Mouse (Mus musculus) hindbrain, embryonic 16.5 days (tissue): ENCODE measurements around the gene Fam187a. TPM values are rescaled to one million over a fixed set of nuclear protein-coding genes. Genes with fewer than 3 reads are reported as not detected.

Experiments
- ATAC-seq: fragments of 200-750 bp; cut with Nextera tagmentation; 2 replicates; pipeline ENCODE4 v1.8.0; 2017; ENCODE audit warnings: moderate TSS enrichment, moderate library complexity
- H3K27ac ChIP-seq: fragments of 300-500 bp; sonication (generic); 2 replicates; pipeline ENCODE4 v1.5.1; 2014; ENCODE audit warnings: low read depth, mild to moderate bottlenecking, control low read depth, low read length, moderate library complexity
- H3K27me3 ChIP-seq: fragments of 300-500 bp; sonication (generic); replicated peaks from 2 replicates; pipeline ENCODE4 v1.6.1; 2014; ENCODE audit warnings: low read length; ENCODE audit not compliant: control insufficient read depth, insufficient read depth
- H3K36me3 ChIP-seq: fragments of 300-500 bp; sonication (generic); 2 replicates; pipeline ENCODE4 v1.6.1; 2014; ENCODE audit warnings: mild to moderate bottlenecking, low read length, moderate library complexity, mixed read lengths; ENCODE audit not compliant: control insufficient read depth, insufficient read depth
- H3K4me1 ChIP-seq: fragments of 300-500 bp; sonication (generic); 2 replicates; pipeline ENCODE4 v1.6.1; 2014; ENCODE audit warnings: low read depth, low read length; ENCODE audit not compliant: control insufficient read depth, insufficient read depth
- H3K4me2 ChIP-seq: fragments of 300-500 bp; sonication (generic); 2 replicates; pipeline ENCODE4 v1.6.1; 2014; ENCODE audit warnings: mild to moderate bottlenecking, low read length, control low read depth, moderate library complexity
- H3K4me3 ChIP-seq: fragments of 300-500 bp; sonication (generic); 2 replicates; pipeline ENCODE4 v1.5.1; 2014; ENCODE audit warnings: mild to moderate bottlenecking, low read length, control low read depth, moderate library complexity
- H3K9ac ChIP-seq: fragments of 300-500 bp; sonication (generic); 2 replicates; pipeline ENCODE4 v1.6.1; 2014; ENCODE audit warnings: low read depth, mild to moderate bottlenecking, control low read depth, low read length, moderate library complexity
- H3K9me3 ChIP-seq: fragments of 300-500 bp; sonication (generic); 2 replicates; pipeline ENCODE4 v1.6.1; 2014; ENCODE audit warnings: mild to moderate bottlenecking, low read length, moderate library complexity; ENCODE audit not compliant: control insufficient read depth
- WGBS: fragments of 180-500 bp; shearing (Covaris S2); extraction: QIAGEN DNeasy Blood & Tissue Kit; methylation state at CpG from one replicate; pipeline ENCODE4 v1.1.7; 2014; 5-methylcytosine and 5-hydroxymethylcytosine counted together
- polyA plus RNA-seq: library from polyadenylated mRNA; unstranded; fragments of >200 nt; fragmentation: Nextera tagmentation; extraction: Ambion mirVana; gene quantifications from 2 replicates; pipeline ENCODE4 v1.2.1, GENCODE M21; 2015

The Fam187a gene
- polyA plus RNA-seq, 1 experiment from 2014 or later: not detected

DNA sequence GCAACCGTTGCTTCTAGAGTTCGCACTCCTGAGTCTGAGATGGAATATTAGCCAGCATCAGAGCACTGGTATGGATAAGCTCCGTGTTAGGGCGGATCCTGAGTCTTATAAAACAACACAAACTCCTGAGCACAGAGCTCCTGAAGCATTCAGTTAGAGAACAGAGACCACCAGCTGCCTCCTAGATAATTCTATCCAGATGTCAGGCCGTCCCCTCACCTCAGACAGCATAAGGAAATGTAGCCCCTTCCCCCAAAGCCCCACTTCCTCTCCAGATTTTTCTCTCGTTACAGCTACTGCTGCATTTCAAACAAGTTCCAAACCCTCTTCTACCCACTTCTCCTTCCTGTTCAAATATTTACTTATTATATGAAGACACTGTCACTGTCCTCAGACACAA, 29.0 kb upstream of the Fam187a start:
- Histone ChIP-seq H3K4me1 (no peaks in the 10 kb centered on the region), H3K27ac (no peak overlapping the region), H3K9me3 (no peaks in the 10 kb centered on the region), H3K9ac (no peak overlapping the region), H3K4me3 (no peak overlapping the region), H3K27me3 (no peaks in the 10 kb centered on the region), H3K4me2 (no peak overlapping the region), H3K36me3 (peaks cover 36% of the 10 kb centered on the region)
- WGBS: 88% methylated on average over 6 of the region's 6 CpGs
- no peak for ATAC-seq

DNA sequence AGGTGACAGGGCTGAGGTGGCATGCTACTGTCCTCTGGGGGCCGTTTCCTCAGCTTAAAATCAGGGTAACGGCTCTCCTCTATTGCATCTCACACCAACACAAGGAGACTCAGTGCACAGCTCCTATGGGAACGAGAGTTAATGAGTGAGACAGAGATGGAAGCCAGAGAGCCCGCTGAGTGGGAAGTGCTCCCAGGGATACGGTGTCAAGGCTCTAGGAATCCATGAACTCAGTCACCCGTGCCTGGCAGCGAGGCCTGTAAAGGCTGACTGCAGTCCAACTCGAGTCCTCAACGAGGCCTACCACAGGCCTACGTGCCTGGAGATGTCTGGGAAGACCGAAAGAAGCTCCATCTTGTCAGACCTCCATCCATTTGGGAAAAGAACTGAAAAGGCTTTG, 26.0 kb upstream of the Fam187a start:
- Histone ChIP-seq H3K9ac (no peak overlapping the region), H3K4me2 (no peak overlapping the region), H3K36me3 (peaks cover 27% of the 10 kb centered on the region), H3K9me3 (no peaks in the 10 kb centered on the region), H3K27ac (no peak overlapping the region), H3K27me3 (no peaks in the 10 kb centered on the region), H3K4me3 (no peak overlapping the region), H3K4me1 (no peaks in the 10 kb centered on the region)
- peak; percentile 64; the same call in 1 of the 2 replicates for ATAC-seq
- WGBS: 66% methylated on average over 11 of the region's 11 CpGs

DNA sequence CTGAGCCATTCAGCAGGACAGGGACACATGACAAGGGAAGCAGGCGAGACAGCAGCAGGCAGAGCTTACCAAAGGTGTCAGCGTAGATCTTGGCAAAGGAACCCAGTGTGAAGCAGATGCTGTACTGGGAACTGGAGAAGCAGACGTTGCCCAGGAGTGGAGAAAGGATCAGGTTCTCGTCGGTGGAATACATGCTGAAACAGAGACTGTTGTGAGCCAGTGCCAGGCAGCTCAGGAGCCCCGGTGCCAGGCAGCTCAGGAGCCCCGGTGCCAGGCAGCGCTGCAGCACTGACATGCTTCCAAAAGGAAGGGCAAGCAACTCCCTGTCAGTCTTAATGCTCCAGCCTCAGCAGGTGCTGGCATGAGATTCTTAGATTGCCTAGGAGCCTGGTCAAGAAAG, 25.0 kb upstream of the Fam187a start:
- H3K4me1 ChIP-seq: no peaks in the 10 kb centered on the region
- no peaks in the 10 kb centered on the region for H3K9me3 ChIP-seq
- no peak overlapping the region for H3K9ac ChIP-seq
- no peak overlapping the region for H3K4me2 ChIP-seq
- peaks cover 18% of the 10 kb centered on the region for H3K36me3 ChIP-seq
- no peak overlapping the region for H3K27ac ChIP-seq
- ATAC-seq: peak; percentile 48; the same call in 1 of the 2 replicates
- H3K4me3 ChIP-seq: no peak overlapping the region
- WGBS: 81% methylated on average over 8 of the region's 8 CpGs
- no peaks in the 10 kb centered on the region for H3K27me3 ChIP-seq

DNA sequence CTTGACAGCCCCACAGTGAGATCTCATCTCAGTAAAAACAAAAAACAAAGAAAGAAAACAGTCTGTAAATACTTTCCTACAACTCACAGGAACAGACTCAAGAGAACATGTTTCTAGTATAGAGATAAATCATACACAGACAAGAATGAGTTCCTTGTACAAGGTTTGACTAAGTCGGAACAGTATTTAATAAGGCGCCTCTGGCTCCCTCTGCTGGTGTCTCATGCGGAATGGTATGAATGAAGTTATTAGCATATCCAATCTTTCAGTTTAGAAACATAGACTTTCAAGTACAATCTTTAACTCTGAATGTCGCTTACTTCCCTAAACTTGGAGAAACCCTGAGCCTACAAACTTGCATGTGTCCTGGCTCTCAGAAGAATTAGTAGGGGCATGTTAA, 20.7 kb upstream of the Fam187a start:
- Histone ChIP-seq H3K4me1 (no peaks in the 10 kb centered on the region), H3K4me3 (no peak overlapping the region), H3K27me3 (no peaks in the 10 kb centered on the region), H3K27ac (no peak overlapping the region), H3K36me3 (peaks cover 32% of the 10 kb centered on the region), H3K9me3 (no peaks in the 10 kb centered on the region), H3K9ac (no peak overlapping the region), H3K4me2 (no peak overlapping the region)
- WGBS: 37% methylated on average over 4 of the region's 4 CpGs
- 0 out of 2 replicates have a peak, but pooled peaks have one; percentile 45 for ATAC-seq

DNA sequence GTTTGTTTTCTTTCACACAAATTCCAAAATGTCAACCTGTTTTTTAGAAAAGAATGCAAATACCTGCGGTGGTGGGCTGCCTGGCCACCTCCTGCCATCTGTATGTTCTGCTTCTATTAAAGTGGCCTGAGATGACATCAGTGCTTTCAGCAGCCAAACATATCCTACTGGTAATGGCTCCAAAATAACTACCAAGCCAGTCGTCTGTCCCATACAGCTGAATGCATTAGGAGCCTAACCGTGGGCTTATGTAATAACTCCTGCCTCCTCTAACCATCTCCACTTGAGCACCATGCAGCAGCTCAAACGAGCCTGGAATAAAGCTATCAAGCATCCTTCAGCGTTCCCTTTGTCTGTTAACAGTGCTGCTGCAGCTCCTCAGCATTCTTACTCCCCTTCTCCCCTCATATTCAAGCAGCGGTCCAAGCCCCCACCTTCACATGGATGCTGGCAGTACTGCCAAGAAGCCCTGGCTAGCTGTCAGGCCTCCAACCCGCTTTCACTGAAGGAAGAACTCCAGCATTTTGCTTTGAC, 10.1 kb upstream of the Fam187a start:
- H3K27ac ChIP-seq: no peak overlapping the region
- ATAC-seq: no peak
- H3K4me3 ChIP-seq: no peak overlapping the region
- H3K4me1 ChIP-seq: peaks cover 7% of the 10 kb centered on the region
- no peaks in the 10 kb centered on the region for H3K9me3 ChIP-seq
- peaks cover 26% of the 10 kb centered on the region for H3K36me3 ChIP-seq
- no peaks in the 10 kb centered on the region for H3K27me3 ChIP-seq
- H3K9ac ChIP-seq: no peak overlapping the region
- 82% methylated on average over 7 of the region's 7 CpGs for WGBS
- H3K4me2 ChIP-seq: no peak overlapping the region

DNA sequence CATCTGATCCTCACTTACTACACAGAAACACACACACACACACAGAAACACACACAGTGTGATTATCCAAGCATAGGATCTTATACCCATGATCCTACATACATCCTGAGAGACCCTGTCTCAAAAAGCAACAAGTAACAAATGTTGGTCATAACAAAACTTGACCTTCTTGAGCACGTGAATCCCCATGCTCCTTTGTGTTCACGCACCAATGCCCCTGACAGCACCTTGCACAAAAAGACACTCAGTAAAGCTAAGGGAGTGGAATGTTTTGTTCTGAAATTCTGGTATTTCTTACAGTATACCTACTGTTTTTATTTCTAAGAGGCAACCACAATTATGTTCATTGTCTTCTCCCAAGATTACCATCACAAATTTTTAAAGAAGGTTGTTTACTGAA, 5.4 kb upstream of the Fam187a start:
- H3K27me3 ChIP-seq: peaks cover 4% of the 10 kb centered on the region; the same call in 1 of the 2 replicates
- H3K27ac ChIP-seq: no peak overlapping the region
- ATAC-seq: no peak
- peaks cover 13% of the 10 kb centered on the region for H3K36me3 ChIP-seq
- no peak overlapping the region for H3K4me3 ChIP-seq
- no peak overlapping the region for H3K9ac ChIP-seq
- H3K4me1 ChIP-seq: peaks cover 14% of the 10 kb centered on the region
- 53% methylated on average over 2 of the region's 2 CpGs for WGBS
- H3K4me2 ChIP-seq: peak overlapping the region; percentile 69
- H3K9me3 ChIP-seq: no peaks in the 10 kb centered on the region

DNA sequence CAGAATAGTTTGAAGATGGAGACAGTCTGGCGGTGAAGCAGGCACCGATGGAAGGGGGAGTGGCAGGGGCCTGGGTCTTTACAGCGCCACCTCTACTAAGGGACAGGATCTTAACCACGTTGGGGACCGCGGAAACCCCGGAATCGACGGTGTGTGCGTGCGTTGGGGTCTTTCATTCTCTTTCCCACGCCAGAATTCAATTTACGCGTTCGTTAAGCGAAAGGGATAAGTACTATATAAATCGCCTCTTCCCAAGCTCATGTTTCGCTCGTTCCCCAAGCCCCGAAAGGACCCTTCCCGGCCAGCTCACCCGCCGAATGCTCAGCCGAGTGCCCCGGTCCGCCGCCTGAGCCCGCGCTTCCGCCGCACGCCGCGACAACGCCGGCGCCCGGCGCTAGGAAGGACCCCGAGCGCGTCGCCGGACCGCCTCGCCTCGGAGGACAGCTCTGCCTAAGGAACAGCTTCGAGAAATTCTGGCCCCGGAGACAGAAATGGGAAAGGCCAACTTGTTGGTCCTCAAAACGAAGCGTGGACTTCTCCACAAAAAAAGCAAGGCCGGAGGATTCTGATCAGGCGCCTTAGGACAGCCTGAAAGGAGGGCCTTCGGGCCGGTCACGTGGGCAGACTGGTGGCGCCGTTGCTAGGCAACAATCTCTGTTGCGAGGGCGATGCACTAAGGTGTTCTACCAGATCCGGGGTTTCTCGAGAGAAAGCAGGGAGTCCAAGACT, 4.2 kb upstream of the Fam187a start, which contains the start of the genes Eftud2 and Ccdc103:
Gene Eftud2 (minus strand): TSS at position 401 of the 729 bp plus-strand sequence.
Gene Ccdc103 (plus strand): TSS at position 620 of the 729 bp plus-strand sequence.
- Histone ChIP-seq H3K27ac (peak within 1 kb of the TSS; percentile 89), H3K9me3 (no peaks in the 10 kb centered on the region), H3K4me1 (peaks cover 14% of the 10 kb centered on the region), H3K27me3 (peaks cover 4% of the 10 kb centered on the region; the same call in 1 of the 2 replicates), H3K9ac (peak within 1 kb of the TSS; percentile 74), H3K36me3 (peaks cover 8% of the 10 kb centered on the region), H3K4me2 (peak within 1 kb of the TSS; percentile 69), H3K4me3 (peak within 1 kb of the TSS; percentile 71)
- under 1% methylated on average over 62 of the region's 62 CpGs for WGBS
- ATAC-seq: peak; percentile 92

DNA sequence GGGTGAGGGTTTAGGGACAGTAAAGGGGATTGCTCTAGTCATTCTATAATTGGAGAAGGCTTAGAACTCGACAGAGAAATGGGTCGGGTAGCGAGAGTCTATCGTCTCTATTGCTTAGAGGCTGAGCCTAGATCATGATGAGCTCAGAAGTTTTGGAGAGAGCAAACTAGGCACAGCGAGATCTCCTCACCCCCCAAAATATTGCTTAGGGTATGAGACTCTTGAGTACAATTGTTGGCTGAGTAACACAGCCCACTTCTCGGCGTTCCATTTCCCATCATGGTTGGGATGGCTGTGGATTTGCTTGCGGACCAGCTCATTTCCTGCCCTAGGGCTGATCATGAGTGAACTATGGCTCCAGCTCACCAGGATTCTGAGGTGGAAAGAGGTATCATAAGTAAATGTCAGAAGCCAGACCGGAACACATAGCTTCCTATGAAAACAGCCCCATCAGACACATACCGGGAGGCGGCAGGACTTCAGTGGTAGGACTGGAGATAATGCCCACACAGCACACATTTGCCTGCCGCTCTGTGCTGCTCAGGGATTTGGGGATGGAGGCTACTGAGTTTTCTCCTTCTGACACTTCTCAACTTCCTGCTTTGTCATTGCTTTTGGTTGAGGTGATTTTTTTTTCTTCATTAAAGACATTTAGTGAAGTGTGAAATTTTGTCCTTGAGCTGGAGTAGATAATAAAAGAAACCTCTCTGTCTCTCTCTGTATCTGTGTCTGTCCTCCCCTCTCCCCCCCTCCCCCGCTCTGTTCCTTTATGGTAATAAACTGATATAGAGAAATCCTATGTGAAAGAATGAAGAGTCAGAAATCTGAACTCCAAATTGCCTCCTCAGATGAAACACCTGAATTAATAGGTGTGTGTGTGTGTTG, 3.4 kb upstream of the Fam187a start:
- Histone ChIP-seq H3K4me3 (peak overlapping the region; percentile 71), H3K4me2 (peak overlapping the region; percentile 69), H3K36me3 (peaks cover 5% of the 10 kb centered on the region; the same call in 1 of the 2 replicates), H3K9ac (peak overlapping the region; percentile 74), H3K27me3 (peaks cover 4% of the 10 kb centered on the region; the same call in 1 of the 2 replicates), H3K27ac (peak overlapping the region; percentile 89; the same call in 1 of the 2 replicates), H3K4me1 (peaks cover 14% of the 10 kb centered on the region), H3K9me3 (no peaks in the 10 kb centered on the region)
- peak; percentile 4 for ATAC-seq
- WGBS: 15% methylated on average over 13 of the region's 13 CpGs
